Mouse (Mus musculus): ENCODE measurements around the gene Cd5.

The Cd5 gene

DNA sequence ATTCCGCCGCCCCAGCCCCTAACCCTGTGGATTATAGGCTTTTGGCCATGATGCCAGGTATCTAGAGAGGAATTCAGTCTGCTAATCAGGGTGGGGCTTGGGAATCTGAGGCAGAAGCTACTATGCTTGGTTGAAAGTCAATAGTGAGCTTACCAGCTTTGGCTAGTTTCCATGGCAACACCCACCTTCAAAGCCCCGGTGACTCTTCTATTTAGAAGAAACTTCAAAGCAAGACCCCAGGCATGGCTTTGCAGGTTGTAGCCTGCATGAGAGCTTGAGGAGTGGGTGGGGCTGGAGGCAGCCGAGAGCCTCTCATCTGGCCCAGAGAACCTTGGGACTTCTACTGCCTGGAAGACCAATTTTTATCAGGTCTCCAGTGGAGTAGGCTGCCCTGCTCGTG, 15.2 kb downstream of the Cd5 start:
- DNase-seq = no peak

- DNase-seq = peak in 1 of 2 experiments; percentile 58
Measured at GRCm38 (mm10) chr19:10723084-10723483, 15.7 kb downstream of the Cd5 start.

- no peak for DNase-seq
Measured at GRCm38 (mm10) chr19:10721064-10721463, 17.7 kb downstream of the Cd5 start.

DNA sequence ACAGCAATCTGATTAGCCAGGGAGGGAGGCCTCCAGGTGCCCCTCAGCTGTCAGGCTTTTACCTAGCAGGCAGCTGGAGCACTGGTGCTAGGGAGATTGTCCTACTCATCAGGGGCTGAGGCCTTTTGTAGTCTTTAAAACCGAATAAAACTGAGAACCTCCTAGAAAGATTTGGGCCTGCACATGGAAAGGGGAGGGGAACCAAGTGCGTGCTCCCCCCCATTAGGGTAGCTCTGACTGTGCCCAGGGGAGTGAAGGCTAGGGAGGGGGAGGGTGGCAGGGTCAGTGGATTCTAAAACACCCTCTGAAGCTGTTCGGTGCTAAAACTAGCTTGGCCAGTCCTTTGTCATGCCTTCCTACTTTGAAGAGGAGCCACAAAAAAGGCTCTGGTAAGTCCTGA, 18.3 kb downstream of the Cd5 start:
- DNase-seq = no peak

- peak; percentile 77 to 82 for DNase-seq
Measured at GRCm38 (mm10) chr19:10719751-10720150, 19.1 kb downstream of the Cd5 start.

- peak; percentile 60 to 64 for DNase-seq
Measured at GRCm38 (mm10) chr19:10718251-10718775, 20.5 kb downstream of the Cd5 start.

DNA sequence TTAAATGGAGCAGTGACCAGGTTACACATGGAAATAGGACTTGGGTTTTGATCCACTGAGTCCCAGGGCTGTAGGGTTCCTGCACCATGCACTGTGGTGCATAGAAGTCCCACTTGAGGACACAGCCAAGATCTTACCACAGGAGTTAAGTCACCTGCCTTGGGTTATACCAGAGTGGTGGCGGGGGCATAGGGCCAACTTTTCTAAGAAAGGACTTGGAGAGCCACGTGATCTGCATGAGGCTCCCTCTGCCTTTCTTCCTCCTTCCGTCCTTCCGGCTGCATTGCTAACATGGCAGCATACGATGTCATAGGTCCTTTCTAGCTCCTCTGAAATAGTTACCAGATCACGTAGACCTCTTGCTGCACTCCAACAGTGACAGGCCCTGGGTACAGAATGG, 23.3 kb downstream of the Cd5 start:
- peak in 1 of 2 experiments; percentile 57 for DNase-seq

- DNase-seq = peak; percentile 96 to 97
Measured at GRCm38 (mm10) chr19:10714682-10715475, 23.9 kb downstream of the Cd5 start.

GRCm38 (mm10) chr19:10714168-10714567, 24.6 kb downstream of the Cd5 start:
- no peak for DNase-seq

DNA sequence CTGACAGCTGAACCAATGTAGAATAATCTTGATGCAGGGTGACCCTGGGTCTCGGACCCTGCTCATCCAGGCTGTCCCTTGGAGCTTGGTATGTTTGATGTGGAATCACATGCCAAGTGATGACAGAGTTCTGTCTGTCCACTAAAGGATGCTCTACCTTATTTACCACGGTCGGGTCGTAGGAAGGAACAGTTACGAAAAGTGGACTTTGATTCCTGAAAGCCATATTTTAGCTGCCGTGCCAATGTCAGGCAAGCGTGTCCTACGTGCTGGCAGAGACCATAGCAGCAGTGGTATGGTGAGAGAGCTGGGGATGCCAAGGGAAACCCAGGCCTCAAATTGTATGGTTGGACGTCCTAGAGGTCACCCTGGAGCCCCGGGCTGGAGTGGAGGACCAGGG, 25.3 kb downstream of the Cd5 start:
- no peak for DNase-seq

GRCm38 (mm10) chr19:10712646-10713045, 26.2 kb downstream of the Cd5 start:
- DNase-seq = no peak

DNA sequence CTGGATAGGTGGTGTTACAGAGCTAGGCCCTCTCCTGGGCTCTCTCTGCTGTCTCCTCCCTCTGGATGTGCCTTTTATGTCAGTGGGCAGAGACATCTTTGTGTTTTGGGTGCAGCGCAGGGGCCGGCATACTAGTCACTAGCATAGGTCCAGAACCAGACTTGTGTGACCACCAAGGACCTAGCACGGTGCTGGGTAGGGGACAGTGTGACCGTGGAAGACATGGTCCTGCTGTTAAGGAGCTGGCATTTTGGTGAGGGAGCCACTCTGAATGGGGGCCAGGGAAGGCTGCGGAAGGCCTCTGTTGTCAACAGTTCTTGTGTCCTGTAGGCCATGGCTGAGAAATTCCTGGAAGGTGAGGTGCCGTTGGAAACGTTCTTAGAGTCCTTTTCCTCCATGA, 26.6 kb downstream of the Cd5 start:
- no peak for DNase-seq

- no peak for DNase-seq
Measured at GRCm38 (mm10) chr19:10710751-10711150, 28.1 kb downstream of the Cd5 start.

- DNase-seq = peak; percentile 89 to 92
Measured at GRCm38 (mm10) chr19:10710088-10710511, 28.7 kb downstream of the Cd5 start.

DNA sequence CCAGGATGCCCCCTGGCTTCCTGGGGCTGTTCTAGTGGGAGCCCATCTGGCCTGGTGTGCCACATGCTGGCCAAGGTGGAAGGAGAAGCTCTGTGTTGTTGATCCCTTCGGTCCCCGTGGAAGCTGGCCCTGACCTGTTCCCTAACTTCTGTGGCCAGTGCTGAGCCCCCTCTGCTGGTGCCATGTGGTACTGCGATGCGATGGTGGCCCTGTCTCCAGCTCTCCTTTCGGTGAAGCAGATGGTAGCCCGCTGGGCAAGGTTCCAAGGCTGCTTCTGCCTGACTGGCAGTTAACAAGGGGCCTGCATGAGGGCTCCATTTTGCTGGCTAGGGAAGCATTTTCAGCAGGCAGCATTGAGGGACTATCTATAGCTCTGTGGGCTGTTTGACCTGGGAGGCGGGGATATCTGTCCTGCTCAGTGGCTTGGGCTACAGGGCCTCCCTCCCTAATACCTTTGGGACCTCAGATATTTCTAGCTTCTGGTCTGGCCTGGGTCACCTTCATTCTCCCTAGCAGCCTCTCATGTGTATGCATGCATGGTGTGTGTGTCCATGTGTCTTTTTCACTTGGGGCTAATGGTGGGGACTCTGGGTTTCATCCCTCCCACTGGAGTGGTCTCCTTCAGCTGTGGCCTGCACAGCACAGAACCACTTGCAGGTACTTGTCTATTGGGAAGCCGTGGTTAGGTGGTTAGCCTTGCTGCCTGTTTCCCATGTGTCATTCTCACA, 29.3 kb downstream of the Cd5 start:
- DNase-seq = peak; percentile 100

- no peak for DNase-seq
Measured at GRCm38 (mm10) chr19:10708900-10709299, 29.9 kb downstream of the Cd5 start.

- DNase-seq = no peak
Measured at GRCm38 (mm10) chr19:10707881-10708280, 30.9 kb downstream of the Cd5 start.

- DNase-seq = no peak
Measured at GRCm38 (mm10) chr19:10707087-10707875, 31.5 kb downstream of the Cd5 start.

DNA sequence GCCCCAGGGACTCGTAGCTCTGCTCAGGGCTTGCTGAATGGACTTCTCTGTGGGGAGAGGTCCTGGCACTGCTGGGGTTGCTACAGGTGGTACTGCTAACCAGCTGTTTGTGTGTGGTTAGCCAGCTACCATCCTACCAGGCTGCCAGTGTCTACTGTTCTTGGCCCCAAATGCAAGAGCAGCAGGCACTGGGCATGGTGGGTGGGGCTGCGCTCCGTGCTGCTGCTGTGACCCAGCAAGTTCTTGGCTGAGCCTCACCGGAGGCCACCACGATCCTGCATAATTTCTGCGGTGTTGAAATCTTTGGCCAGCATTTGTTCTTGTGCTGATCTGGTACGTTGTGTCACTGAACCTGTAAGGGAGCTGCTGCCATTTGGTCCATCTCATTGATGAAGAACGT, 35.3 kb downstream of the Cd5 start:
- DNase-seq = peak; percentile 59 to 72

- DNase-seq = no peak
Measured at GRCm38 (mm10) chr19:10702125-10702524, 36.7 kb downstream of the Cd5 start.

- no peak for DNase-seq
Measured at GRCm38 (mm10) chr19:10701013-10701726, 37.6 kb downstream of the Cd5 start.

GRCm38 (mm10) chr19:10699851-10700250, 39.0 kb downstream of the Cd5 start:
- DNase-seq = no peak
